Mouse (Mus musculus) thymus, adult 18-20 months (tissue): ENCODE measurements around the gene Cog3.

ENCODE experiments used
- DNase-seq, 2 experiments: peaks; one replicate each; pipeline ENCODE4 v3.0.0; 2022; ENCODE audit warnings: mixed read lengths in 2 of 2

Cog3 gene

DNA sequence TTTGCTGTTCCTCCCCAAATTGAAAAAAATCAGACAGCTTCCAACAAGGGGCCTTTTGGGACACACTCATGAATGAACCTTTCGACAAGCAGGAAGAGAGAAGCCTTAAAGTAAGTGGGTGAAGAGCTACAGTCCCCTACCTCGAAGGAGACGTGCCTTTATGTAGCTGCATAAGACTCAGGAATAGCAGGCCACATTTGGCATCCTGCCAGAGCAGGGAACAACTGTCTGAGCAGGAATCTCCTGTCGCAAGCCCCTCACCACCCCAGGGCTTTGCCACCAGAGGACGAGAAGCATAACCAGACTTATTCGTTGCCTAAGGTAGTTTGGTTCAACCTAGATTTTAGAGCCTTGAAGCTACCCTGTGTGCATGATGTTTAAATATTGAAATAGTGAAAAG is 78.0 kb downstream of the Cog3 start:
- DNase-seq: no peak

GRCm38 (mm10) chr14:75669085-75669645 is 85.2 kb downstream of the Cog3 start:
- DNase-seq: no peak

GRCm38 (mm10) chr14:75665430-75666180 is 88.7 kb downstream of the Cog3 start:
- DNase-seq: no peak

- DNase-seq: no peak
Observed at GRCm38 (mm10) chr14:75661548-75661947, 92.8 kb downstream of the Cog3 start.

DNA sequence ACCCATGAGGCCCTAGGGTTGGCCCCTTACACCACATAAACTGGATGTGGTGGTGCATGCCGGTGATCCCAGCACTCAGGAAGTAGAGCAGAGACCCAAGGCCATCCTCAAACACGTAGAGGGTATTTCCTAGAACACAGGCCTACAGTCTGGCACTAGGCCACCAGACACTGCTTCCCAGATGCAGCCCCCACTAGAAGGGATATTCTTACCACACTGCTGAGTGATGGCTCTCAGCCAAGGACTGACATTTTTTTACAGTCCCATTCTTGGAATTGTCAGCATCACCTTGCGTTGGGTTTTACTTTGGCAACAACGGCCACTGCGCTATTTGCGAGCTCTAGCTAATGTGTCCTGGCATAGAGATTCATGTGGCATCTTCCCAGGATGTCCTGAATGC is 93.4 kb downstream of the Cog3 start:
- no peak for DNase-seq
